Mouse (Mus musculus): ENCODE results near the gene Ficd.
A peak's percentile ranks its signal among the peaks of the same experiment; 100 is the strongest.

DNA sequence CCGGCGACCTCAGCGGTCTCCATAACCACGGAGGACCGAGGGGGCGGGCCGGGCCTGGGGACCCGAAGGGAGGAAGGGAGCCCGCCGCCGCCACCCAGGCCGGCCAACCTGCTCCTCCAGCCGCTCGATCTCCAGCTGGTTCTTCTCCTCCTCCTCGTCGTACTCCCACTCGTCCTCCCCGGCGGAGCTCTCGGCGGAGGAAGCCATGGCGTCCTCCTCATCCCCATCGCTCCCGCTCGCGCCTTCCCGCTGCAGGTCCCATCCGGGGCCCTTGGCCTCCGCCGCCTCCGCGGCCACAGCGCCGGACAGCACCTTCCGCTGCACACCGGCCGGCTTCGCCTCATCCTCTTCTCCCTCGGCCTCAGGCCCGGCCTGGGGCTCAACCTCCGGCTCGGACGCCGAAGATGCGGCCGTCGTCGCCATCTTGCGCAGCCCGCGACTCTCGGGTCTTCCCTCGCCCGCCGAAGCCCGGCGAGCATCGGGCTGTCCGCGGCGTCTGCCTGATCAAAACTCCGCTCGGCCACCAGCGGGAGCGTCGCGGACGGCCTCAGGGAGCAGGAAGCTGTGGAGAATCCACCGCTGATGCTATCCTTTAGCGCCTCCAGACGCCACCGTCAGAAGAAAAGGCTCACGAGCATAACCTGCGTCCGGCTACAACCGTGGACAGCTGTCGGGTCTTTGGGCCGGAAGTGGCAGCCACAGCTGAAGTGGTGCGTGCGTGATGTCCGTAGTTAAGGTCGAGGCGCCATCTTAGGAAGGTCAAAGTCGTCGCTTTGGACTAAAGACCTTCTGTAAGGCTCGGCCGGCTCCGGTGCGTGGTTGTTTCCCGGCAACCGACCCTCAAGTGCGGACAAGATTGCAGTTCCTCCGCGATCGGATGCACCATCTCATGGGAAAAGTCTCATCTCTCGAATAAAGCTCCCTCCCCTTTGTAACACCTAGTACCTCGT is 35.9 kb downstream of the Ficd start:
- no peak for TF ChIP-seq CTCF (IDR thresholded peaks at IDR 0.05; ENCODE audit: extremely low read depth, insufficient read depth, low read length)
- TF ChIP-seq POLR2A (IDR thresholded peaks at IDR 0.05; ENCODE audit: extremely low read depth, insufficient read depth, low read length): peak; percentile 41; the same call in 1 of the 2 replicates
